Mouse (Mus musculus) lung, postnatal 0 days (tissue): ENCODE results near the gene Krtap10-10.

Source experiments
- CTCF ChIP-seq: IDR thresholded peaks from 2 replicates; pipeline ENCODE4 v1.5.1; 2016; ENCODE audit warnings: antibody characterized with exemption, mild to moderate bottlenecking
- EP300 ChIP-seq: IDR thresholded peaks from 2 replicates; pipeline ENCODE4 v1.6.1; 2016; ENCODE audit warnings: antibody characterized with exemption, mild to moderate bottlenecking, control low read depth

GRCm38 (mm10) chr10:77852559-77852958 lies 16.8 kb downstream of the Krtap10-10 start, which contains the start of gene Gm10318:
- TF ChIP-seq CTCF = no peak
- no peak for TF ChIP-seq EP300
